Mouse (Mus musculus) liver, embryonic 12.5 days (tissue): ENCODE measurements around the gene Ntn5. TPM values are rescaled to one million over a fixed set of nuclear protein-coding genes. Genes with fewer than 3 reads are reported as not detected.
"Not testable (repeated sequence)": the region's sequence is repeated elsewhere in the genome, so short reads cannot be mapped to it uniquely, and the experiment has no call there.

Source experiments
- ATAC-seq: fragments of 200-750 bp; cut with Nextera tagmentation; 2 replicates; pipeline ENCODE4 v1.8.0; 2017; ENCODE audit warnings: moderate number of reproducible peaks, mild to moderate bottlenecking, moderate library complexity
- H3K27ac ChIP-seq: fragments of 300-500 bp; sonication (generic); 2 replicates; pipeline ENCODE4 v1.5.1; 2016; ENCODE audit warnings: mild to moderate bottlenecking
- H3K27me3 ChIP-seq: fragments of 300-500 bp; sonication (generic); replicated peaks from 2 replicates; pipeline ENCODE4 v1.6.1; 2016; ENCODE audit warnings: mild to moderate bottlenecking, moderate library complexity
- H3K36me3 ChIP-seq: fragments of 300-500 bp; sonication (generic); 2 replicates; pipeline ENCODE4 v1.6.1; 2016; ENCODE audit warnings: mild to moderate bottlenecking, moderate library complexity
- H3K4me1 ChIP-seq: fragments of 300-500 bp; sonication (generic); 2 replicates; pipeline ENCODE4 v1.6.1; 2016
- H3K4me2 ChIP-seq: fragments of 300-500 bp; sonication (generic); 2 replicates; pipeline ENCODE4 v1.6.1; 2016; ENCODE audit warnings: mild to moderate bottlenecking, moderate library complexity
- H3K4me3 ChIP-seq: fragments of 300-500 bp; sonication (generic); 2 replicates; pipeline ENCODE4 v1.5.1; 2016; ENCODE audit warnings: mild to moderate bottlenecking, moderate library complexity
- H3K9ac ChIP-seq: fragments of 300-500 bp; sonication (generic); 2 replicates; pipeline ENCODE4 v1.6.1; 2016; ENCODE audit warnings: mild to moderate bottlenecking, moderate library complexity
- H3K9me3 ChIP-seq: fragments of 300-500 bp; sonication (generic); replicated peaks from 2 replicates; pipeline ENCODE4 v1.6.1; 2016; ENCODE audit warnings: mild to moderate bottlenecking, moderate library complexity
- WGBS: fragments of 180-500 bp; shearing (Covaris S2); methylation state at CpG from one replicate; pipeline ENCODE4 v1.1.7; 2016; ENCODE audit not compliant: insufficient replicate concordance; 5-methylcytosine and 5-hydroxymethylcytosine counted together
- polyA plus RNA-seq: library from polyadenylated mRNA; unstranded; fragments of >200 nt; fragmentation: Nextera tagmentation; extraction: Ambion mirVana; gene quantifications from 2 replicates; pipeline ENCODE4 v1.2.1, GENCODE M21; 2016

Gene Ntn5
- polyA plus RNA-seq, 1 experiment from 2014 or later = not detected

DNA sequence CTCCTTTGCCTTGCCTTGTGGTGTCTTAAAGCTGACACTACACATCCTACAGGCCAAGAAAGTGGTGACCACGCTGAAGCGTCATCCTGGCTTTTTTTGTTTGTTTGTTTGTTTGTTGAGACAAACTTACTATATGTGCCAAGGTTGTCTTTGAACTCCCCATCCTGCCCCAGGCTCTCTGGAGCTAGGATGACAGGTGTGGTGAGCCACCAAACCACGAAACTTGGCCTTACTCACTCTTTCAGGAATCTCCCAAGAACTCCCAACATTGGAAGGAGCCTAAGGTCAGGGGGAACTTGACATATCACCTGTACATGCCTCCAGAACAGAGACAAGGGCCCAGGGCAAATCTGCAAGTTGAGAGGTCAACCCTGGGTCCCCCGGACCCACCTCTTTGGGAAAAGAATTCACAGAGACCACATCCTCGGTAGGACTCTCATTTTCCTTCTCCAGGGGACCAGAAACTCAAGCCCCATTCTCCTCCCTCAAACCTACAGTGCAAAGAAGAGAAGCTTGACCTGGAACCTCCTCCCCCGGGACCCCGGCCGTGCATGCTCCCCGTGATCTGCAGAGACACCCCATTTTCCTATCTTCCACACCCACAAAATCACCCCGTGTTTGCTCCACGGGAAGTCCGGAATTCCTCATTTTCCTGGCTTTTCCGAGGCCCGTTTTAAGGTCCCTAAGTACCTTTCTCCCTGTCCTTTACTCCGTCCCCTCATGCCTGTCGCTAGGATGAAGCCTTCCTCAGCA is 41.1 kb upstream of the Ntn5 start:
- Histone ChIP-seq H3K4me2 (peak overlapping the region; percentile 69), H3K27ac (peak overlapping the region; percentile 61; the same call in 1 of the 2 replicates), H3K36me3 (no peaks in the 10 kb centered on the region), H3K4me3 (peak overlapping the region; percentile 39), H3K9ac (peak overlapping the region; percentile 52), H3K4me1 (peaks cover 22% of the 10 kb centered on the region), H3K9me3 (no peaks in the 10 kb centered on the region), H3K27me3 (peaks cover 41% of the 10 kb centered on the region)
- ATAC-seq = no peak
- WGBS = 41% methylated on average over 16 of the region's 16 CpGs

- peaks cover 41% of the 10 kb centered on the region for H3K27me3 ChIP-seq
- H3K4me2 ChIP-seq = peak overlapping the region; percentile 69
- H3K4me1 ChIP-seq = peaks cover 22% of the 10 kb centered on the region
- peak overlapping the region; percentile 52 for H3K9ac ChIP-seq
- no peaks in the 10 kb centered on the region for H3K9me3 ChIP-seq
- peak overlapping the region; percentile 61; the same call in 1 of the 2 replicates for H3K27ac ChIP-seq
- ATAC-seq = peak; percentile 85
- no peaks in the 10 kb centered on the region for H3K36me3 ChIP-seq
- H3K4me3 ChIP-seq = peak overlapping the region; percentile 39
- 4% methylated on average over 28 of the region's 28 CpGs for WGBS
These were observed 40.2 kb upstream of the Ntn5 start for GRCm38 (mm10) chr7:45643441-45644178.

DNA sequence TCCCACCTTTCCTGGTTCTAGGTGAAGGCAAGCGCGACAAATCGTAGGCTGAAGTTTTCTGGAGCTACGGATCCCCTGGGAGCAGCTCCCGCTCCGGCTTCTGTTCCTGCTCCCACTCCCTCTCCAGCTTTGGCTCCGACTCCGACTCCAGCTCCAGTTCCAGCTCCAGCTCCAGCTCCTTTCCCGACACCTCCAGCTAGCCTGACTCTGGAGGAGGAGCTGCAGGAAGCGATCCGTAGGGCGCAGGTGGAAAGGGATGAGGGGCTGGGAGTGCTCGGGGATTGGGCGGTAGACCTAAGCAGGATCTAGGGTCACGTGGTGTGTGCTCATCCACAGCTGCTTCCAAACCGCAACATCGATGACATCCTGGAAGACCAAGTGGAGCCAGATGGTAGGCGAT is 39.6 kb upstream of the Ntn5 start:
- Histone ChIP-seq H3K36me3 (no peaks in the 10 kb centered on the region), H3K27me3 (peaks cover 41% of the 10 kb centered on the region), H3K9ac (no peak overlapping the region), H3K9me3 (no peaks in the 10 kb centered on the region), H3K4me2 (peak overlapping the region; percentile 69), H3K4me1 (peaks cover 22% of the 10 kb centered on the region), H3K27ac (no peak overlapping the region), H3K4me3 (peak overlapping the region; percentile 39)
- no peak for ATAC-seq
- 10% methylated on average over 18 of the region's 18 CpGs for WGBS

DNA sequence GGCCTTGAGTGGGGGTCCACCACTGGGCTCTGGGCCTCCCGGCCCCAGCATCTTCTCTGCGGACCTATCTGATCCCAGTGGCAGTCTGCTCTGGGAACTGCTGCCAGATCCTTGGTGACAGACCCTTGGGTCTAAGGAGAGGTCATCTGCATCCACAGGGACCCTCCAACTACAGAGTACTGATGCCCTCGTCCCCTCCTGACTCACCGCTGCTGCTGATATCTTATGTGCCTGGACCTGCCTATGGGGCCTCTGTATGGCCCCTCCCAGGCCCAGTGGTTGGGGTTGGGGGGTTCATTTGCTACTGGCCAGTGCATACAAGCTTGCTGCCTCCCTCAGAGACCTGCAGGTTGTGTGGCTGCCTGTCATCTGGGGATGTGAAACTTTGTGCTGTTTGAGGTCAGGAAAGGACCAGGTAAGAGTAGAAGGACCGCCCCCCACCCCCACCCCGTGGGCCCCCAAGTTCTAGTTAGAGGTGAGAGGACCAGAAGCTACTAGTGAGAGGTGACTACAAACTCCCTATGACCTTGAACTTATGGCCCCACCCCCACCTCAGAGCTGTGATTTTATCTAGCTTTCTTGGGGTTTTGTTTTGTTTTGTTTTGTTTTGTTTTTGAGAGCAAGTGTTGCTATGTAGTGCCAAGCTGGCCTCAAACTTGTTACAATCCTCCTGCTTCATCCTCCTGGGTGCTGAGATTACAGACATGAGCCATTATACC is 38.8 kb upstream of the Ntn5 start:
- ATAC-seq = no peak
- Histone ChIP-seq H3K36me3 (no peaks in the 10 kb centered on the region), H3K4me3 (no peak overlapping the region), H3K9ac (no peak overlapping the region), H3K27me3 (peaks cover 40% of the 10 kb centered on the region), H3K9me3 (no peaks in the 10 kb centered on the region), H3K4me1 (peaks cover 22% of the 10 kb centered on the region), H3K4me2 (no peak overlapping the region), H3K27ac (no peak overlapping the region)
- WGBS = 52% methylated on average over 6 of the region's 6 CpGs

GRCm38 (mm10) chr7:45645591-45645971 is 38.2 kb upstream of the Ntn5 start:
- no peaks in the 10 kb centered on the region for H3K9me3 ChIP-seq
- H3K36me3 ChIP-seq = no peaks in the 10 kb centered on the region
- H3K9ac ChIP-seq = no peak overlapping the region
- ATAC-seq = no peak
- H3K4me2 ChIP-seq = no peak overlapping the region
- no peak overlapping the region for H3K4me3 ChIP-seq
- H3K27me3 ChIP-seq = peaks cover 37% of the 10 kb centered on the region
- no peak overlapping the region for H3K27ac ChIP-seq
- H3K4me1 ChIP-seq = peaks cover 22% of the 10 kb centered on the region
- 72% methylated on average over 7 of the region's 7 CpGs for WGBS

DNA sequence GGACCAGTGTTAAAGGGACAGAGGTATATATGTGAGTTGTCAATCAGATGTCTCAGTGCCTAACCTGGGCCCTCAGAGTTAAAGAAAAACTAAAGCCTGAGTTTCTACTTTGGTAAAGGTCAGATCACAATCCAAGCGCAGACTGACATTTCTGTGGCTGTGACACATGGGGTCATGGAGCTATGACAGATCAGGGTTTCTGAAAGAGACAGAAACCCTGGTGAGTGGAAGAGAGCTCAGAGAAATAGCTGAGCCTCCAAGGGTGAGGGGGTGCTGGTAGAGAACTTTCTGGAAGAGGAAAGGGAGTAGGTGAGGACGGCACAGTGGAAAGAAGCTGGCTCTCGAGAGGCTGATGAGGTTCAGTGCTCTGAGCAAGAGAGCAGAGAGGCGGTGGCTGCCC is 37.2 kb upstream of the Ntn5 start:
- ATAC-seq = no peak
- Histone ChIP-seq H3K4me1 (peaks cover 22% of the 10 kb centered on the region), H3K27ac (no peak overlapping the region), H3K9me3 (no peaks in the 10 kb centered on the region), H3K4me2 (no peak overlapping the region), H3K27me3 (peaks cover 27% of the 10 kb centered on the region), H3K36me3 (no peaks in the 10 kb centered on the region), H3K9ac (no peak overlapping the region), H3K4me3 (no peak overlapping the region)
- WGBS = 60% methylated on average over 4 of the region's 4 CpGs

- no peak overlapping the region for H3K4me2 ChIP-seq
- no peaks in the 10 kb centered on the region for H3K9me3 ChIP-seq
- H3K27ac ChIP-seq = no peak overlapping the region
- H3K4me3 ChIP-seq = no peak overlapping the region
- ATAC-seq = no peak
- no peaks in the 10 kb centered on the region for H3K36me3 ChIP-seq
- no peaks in the 10 kb centered on the region; the same call in 1 of the 2 replicates for H3K4me1 ChIP-seq
- H3K9ac ChIP-seq = no peak overlapping the region
- peaks cover 16% of the 10 kb centered on the region for H3K27me3 ChIP-seq
- WGBS = 66% methylated on average over 8 of the region's 8 CpGs
These were observed 34.5 kb upstream of the Ntn5 start for GRCm38 (mm10) chr7:45649351-45649750.

DNA sequence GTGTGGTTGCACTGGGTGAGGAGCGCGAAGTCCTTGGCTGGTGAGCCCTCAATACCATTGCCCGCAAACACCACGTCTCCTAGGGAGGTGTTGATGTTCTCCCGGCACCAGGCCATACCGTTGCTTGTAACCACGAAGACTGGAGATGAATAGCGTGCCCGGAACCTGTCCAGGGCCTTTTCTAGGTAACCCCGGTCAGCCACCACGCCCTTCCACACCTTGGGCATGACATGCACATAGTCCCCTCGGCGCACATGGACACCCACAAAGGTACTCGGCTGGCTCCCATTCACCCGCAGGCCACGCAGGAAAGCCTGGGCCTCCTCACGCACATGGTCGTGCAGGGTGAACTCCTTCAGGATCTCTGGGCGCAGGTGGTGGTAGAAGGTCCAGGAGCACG is 33.3 kb upstream of the Ntn5 start:
- H3K4me3 ChIP-seq, H3K4me1 ChIP-seq, H3K4me2 ChIP-seq, H3K36me3 ChIP-seq, H3K27me3 ChIP-seq, H3K27ac ChIP-seq, H3K9ac ChIP-seq, H3K9me3 ChIP-seq, ATAC-seq: not testable (repeated sequence)
- WGBS = 82% methylated on average over 20 of the region's 20 CpGs

DNA sequence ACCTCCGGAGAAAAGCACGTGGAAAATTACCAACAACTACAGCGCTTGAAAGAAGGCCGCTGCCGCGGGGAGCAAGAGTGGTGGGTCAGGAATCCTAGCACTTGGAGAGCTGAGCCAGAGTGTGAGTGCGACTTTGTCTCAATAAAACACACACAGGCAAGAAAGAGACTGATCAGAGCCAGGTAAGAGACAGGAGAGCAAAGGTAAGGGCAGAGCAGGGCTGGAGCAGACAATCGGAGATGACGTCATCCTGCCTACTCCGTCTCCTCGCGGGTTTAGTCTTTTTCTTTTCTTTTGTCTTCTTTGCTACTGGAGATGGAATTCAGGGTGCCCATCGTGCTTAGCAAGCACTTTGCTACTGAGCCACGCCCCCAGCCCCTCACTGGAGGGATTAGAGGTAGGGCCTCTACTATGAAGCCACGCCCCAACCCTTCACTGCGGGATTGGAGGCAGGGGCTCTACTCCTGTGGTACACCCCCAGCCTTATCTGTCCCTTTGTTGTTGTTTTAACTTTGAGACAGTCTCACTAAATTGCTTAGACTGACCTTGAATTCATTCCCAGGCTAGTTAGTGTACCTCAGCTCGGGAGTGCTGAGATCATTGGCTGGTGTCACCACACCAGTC is 29.3 kb upstream of the Ntn5 start:
- no peaks in the 10 kb centered on the region; the same call in 1 of the 2 replicates for H3K27me3 ChIP-seq
- WGBS = 37% methylated on average over 17 of the region's 17 CpGs
- H3K9ac ChIP-seq = no peak overlapping the region
- H3K4me2 ChIP-seq = peak overlapping the region; percentile 52
- H3K27ac ChIP-seq = no peak overlapping the region
- peaks cover 5% of the 10 kb centered on the region for H3K4me1 ChIP-seq
- H3K9me3 ChIP-seq = no peaks in the 10 kb centered on the region
- no peak for ATAC-seq
- H3K36me3 ChIP-seq = no peaks in the 10 kb centered on the region
- H3K4me3 ChIP-seq = 0 out of 2 replicates have a peak overlapping the region, but pooled peaks have one; percentile 19

DNA sequence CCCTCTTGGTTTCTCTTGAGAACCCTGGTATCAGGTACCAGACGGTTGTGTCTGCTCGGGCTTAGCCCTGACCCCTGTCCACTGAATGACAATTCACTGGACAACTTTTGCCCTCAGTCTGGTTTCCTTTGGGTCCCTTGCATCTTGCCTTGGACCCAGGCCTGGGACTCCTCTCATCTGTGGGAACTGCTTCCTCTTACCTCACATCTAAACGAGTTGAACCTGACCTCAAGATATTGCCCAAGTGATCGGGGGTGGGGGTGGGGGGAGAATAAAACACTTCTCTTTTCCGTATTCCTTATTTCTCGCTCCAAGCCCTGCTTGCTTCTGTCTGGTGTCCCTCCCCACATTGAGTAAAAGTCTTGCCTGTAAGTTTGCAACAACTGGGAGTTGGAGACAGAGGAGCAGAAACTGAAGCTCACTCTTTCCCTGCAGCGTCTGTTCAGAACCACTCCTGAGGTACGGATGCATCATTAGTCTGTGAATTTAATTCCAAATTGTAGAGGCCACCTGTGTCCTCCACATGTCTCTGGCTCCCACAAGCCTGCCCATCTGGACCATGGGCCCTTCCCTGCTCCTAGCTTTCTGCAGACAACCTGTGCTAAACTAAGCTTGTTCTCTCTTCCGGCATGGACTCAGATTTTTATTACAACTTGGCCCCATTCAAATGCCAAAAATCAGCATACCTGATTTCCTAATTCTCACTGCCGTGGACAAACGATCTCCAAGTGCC is 22.9 kb upstream of the Ntn5 start:
- H3K9me3 ChIP-seq = no peaks in the 10 kb centered on the region
- H3K27ac ChIP-seq = no peak overlapping the region
- H3K36me3 ChIP-seq = no peaks in the 10 kb centered on the region
- peaks cover 17% of the 10 kb centered on the region for H3K27me3 ChIP-seq
- 56% methylated on average over 11 of the region's 11 CpGs for WGBS
- no peak overlapping the region for H3K9ac ChIP-seq
- no peak overlapping the region for H3K4me3 ChIP-seq
- ATAC-seq = no peak
- H3K4me1 ChIP-seq = peaks cover 17% of the 10 kb centered on the region; the same call in 1 of the 2 replicates
- H3K4me2 ChIP-seq = no peak overlapping the region

DNA sequence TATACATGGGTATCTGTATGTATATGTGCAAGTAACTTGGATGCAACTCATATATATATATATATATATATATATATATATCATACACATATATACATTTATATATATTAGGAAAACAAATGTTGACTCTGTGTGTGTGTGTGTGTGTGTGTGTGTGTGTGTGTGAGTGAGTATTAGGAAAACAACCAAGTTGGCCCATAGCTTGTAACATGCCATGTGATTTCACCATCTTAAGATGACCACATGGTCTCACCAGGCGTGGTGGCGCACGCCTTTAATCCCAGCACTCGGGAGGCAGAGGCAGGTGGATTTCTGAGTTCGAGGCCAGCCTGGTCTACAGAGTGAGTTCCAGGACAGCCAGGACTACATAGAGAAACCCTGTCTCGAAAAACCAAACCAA is 22.1 kb upstream of the Ntn5 start:
- not testable (repeated sequence) for H3K27ac ChIP-seq, H3K9ac ChIP-seq, H3K9me3 ChIP-seq, H3K4me2 ChIP-seq, H3K36me3 ChIP-seq, H3K4me3 ChIP-seq, ATAC-seq
- H3K27me3 ChIP-seq = peaks cover 19% of the 10 kb centered on the region
- WGBS = 78% methylated on average over 6 of the region's 6 CpGs
- peaks cover 18% of the 10 kb centered on the region; the same call in 1 of the 2 replicates for H3K4me1 ChIP-seq
